Mouse (Mus musculus): Measurements from ENCODE around the gene Plekha6.

Gene Plekha6

GRCm38 (mm10) chr1:133146014-133147009, 17.7 kb upstream of the Plekha6 start:
- DNase-seq = peak; percentile 60

- DNase-seq = no peak
Measured at GRCm38 (mm10) chr1:133147324-133147723, 16.7 kb upstream of the Plekha6 start.

- no peak for DNase-seq
Measured at GRCm38 (mm10) chr1:133148122-133148521, 15.9 kb upstream of the Plekha6 start.

GRCm38 (mm10) chr1:133150556-133150955, 13.5 kb upstream of the Plekha6 start:
- DNase-seq = no peak

GRCm38 (mm10) chr1:133152213-133152612, 11.8 kb upstream of the Plekha6 start:
- DNase-seq = no peak

GRCm38 (mm10) chr1:133155270-133155669, 8.7 kb upstream of the Plekha6 start:
- DNase-seq = no peak

- peak; percentile 58 for DNase-seq
Measured at GRCm38 (mm10) chr1:133159128-133159564, 4.9 kb upstream of the Plekha6 start.

- no peak for DNase-seq
Measured at GRCm38 (mm10) chr1:133161559-133161958, 2.5 kb upstream of the Plekha6 start.

- no peak for DNase-seq
Measured at GRCm38 (mm10) chr1:133162046-133162445, 2.0 kb upstream of the Plekha6 start.

- DNase-seq = no peak
Measured at GRCm38 (mm10) chr1:133162981-133163380, 1.0 kb upstream of the Plekha6 start.

- no peak for DNase-seq
Measured at GRCm38 (mm10) chr1:133164591-133165011, 591 bp downstream of the Plekha6 start.

- DNase-seq = no peak
Measured at GRCm38 (mm10) chr1:133165111-133165510, 1.1 kb downstream of the Plekha6 start.

- DNase-seq = no peak
Measured at GRCm38 (mm10) chr1:133168318-133169060, 4.5 kb downstream of the Plekha6 start.

- no peak for DNase-seq
Measured at GRCm38 (mm10) chr1:133170196-133170595, 6.2 kb downstream of the Plekha6 start.

GRCm38 (mm10) chr1:133171357-133171756, 7.3 kb downstream of the Plekha6 start:
- DNase-seq = no peak

- peak; percentile 18 for DNase-seq
Measured at GRCm38 (mm10) chr1:133175150-133175549, 11.1 kb downstream of the Plekha6 start.

GRCm38 (mm10) chr1:133177480-133178172, 13.6 kb downstream of the Plekha6 start:
- DNase-seq = peak; percentile 74

GRCm38 (mm10) chr1:133178732-133179440, 14.9 kb downstream of the Plekha6 start:
- peak; percentile 51 for DNase-seq

GRCm38 (mm10) chr1:133181072-133182015, 17.3 kb downstream of the Plekha6 start:
- DNase-seq = peak; percentile 77

GRCm38 (mm10) chr1:133182016-133182705, 18.2 kb downstream of the Plekha6 start:
- DNase-seq = peak; percentile 32
